Mouse (Mus musculus) testis, postnatal 10 days (tissue): Measurements from ENCODE around the gene A130010J15Rik.
A peak's percentile ranks its signal among the peaks of the same experiment; 100 is the strongest.

Experiments used
- DNase-seq: peaks from one replicate; pipeline ENCODE4 v3.0.0; 2021; ENCODE audit warnings: low spot score

Gene A130010J15Rik

GRCm38 (mm10) chr1:193200640-193201382 lies 33.0 kb downstream of the A130010J15Rik start:
- no peak for DNase-seq

DNA sequence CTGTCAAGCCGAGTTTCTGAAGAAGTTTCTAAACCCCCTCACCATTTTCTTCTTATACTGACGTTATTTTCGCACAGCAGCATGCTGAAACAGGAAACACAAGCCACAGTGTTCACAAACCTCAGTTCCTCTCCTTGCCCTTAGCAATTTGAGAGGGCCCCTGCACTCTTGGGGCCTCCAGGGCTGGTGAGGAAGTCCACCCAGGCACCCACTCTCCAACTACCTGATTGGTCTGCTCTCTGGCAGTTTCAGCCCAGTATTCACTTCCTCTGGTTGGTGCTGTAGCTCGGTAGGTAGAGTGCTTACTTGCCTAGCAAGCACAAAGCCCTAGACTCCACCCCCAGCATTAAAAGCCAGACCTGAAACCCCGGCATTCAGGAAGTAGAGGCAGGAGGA lies 33.5 kb downstream of the A130010J15Rik start, which contains the start of gene Traf3ip3:
TSS of gene Traf3ip3 (minus strand) at position 321 of the 396 bp plus-strand sequence.
- no peak for DNase-seq

DNA sequence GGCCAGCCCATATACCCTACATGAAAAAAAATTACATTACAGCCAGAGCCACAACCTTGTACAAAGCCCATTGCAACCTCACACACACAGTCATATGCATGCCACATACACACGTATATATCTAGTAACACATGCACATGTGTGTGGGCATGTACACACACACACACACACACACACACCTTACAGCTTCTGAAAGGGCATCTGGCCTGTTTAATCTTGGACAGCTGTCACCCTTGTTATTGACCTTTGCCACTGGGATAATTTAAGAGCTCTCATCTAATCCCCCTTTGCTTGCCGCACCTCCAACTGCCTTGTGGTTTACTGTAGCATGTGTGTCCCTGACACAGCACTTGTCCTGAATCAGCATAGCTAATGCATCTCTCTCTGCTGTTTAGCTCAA lies 36.0 kb downstream of the A130010J15Rik start:
- no peak for DNase-seq

DNA sequence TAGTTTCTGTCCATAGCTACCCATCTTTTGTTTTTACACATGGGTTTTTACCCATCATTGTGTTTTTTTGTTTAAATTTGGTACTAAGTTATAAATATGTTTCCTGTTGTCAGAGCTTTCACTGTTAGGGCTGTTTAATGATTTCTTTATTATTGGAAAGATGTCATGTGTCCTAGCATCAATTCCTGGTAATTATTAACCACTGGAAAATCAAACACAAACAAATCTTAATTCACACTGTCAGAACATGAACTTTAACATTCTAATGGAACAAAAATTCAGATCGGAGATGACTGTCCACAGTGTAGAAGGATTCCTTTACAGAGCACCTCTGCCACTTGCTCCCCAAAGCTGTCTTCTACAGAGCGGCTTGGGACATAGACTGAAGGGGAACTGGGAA lies 37.6 kb downstream of the A130010J15Rik start:
- no peak for DNase-seq

DNA sequence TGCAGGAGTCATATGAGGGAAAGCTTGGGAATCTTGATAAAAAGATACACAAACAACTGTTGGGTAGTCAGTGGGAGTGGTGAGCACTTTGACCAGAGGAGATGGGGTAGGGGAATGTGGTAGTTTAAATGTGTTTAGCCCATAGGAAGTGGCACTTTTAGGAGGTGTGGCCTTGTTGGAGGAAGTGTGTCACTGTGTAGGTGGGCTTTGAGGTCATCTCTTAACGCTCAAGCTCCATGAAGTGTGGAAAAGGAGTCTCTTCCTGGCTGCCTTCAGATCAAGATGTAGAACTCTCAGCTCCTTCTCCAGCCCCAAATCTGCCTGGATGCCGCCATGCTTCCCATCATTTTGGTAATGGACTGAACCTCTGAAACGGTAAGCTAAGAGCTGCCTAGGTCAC lies 39.7 kb downstream of the A130010J15Rik start, which contains the start of gene Lamb3:
TSS of gene Lamb3 (plus strand) at position 197 of the 400 bp plus-strand sequence.
- no peak for DNase-seq

DNA sequence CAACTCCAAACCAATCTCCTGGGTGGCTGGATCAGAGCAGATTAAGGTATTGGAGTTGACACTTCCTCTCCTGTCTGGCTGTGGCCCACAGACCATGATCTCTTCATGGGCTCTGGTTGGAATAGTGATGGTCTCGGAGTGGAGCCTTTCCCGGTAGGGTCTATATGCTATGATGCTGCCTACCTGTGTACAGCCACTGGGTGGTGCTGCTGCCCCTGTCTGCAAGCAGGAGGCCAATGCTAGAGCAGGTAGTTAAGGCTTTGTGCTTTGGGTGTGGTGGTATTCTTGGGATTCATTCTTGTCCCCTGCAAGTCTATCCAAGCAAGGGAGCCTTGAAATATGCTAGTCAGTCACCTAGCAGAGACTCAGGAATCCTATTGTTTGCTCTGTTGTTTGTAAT lies 40.3 kb downstream of the A130010J15Rik start:
- DNase-seq, result peak; percentile 59

DNA sequence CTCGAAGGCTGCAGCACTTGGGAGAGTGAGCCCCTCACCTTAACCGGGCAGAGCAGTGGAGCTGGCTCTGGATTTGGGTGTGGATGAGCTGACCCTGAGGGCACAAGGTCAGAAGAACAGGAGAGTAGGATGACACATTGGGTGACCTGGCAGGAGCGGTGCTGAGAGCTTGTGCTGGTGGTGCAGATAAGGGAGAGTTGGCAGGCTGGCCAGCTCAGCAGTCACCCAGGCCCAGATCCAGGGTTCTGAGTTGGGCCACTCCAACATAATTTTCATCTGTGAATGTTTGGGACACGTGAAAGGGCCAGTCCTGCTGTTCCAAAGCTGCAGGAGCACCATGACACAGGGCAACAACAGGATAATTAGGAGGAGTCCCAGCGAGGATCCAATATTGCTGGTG lies 43.5 kb downstream of the A130010J15Rik start:
- DNase-seq, result no peak

DNA sequence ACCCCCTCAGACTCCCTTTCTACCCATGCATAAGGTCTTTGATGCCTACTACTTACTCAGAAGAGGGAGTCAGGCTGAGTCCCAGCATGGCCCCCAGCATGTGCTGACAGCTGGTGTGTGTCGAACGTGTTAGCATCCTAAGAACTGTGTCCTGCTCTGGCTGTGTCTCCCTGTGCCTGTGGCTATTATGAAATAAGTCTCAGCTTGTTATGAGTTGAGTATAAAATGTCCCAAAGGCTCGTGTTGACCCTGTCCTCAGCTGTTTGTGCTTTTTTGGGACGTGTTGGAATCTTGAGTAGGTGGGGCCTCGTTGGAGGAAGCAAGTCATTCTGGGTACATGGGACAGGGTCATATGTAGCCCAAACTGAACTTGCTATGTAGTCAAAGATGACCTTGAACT lies 46.2 kb downstream of the A130010J15Rik start:
- DNase-seq, result no peak

- no peak for DNase-seq
These were observed 48.2 kb downstream of the A130010J15Rik start for GRCm38 (mm10) chr1:193216000-193216399.

DNA sequence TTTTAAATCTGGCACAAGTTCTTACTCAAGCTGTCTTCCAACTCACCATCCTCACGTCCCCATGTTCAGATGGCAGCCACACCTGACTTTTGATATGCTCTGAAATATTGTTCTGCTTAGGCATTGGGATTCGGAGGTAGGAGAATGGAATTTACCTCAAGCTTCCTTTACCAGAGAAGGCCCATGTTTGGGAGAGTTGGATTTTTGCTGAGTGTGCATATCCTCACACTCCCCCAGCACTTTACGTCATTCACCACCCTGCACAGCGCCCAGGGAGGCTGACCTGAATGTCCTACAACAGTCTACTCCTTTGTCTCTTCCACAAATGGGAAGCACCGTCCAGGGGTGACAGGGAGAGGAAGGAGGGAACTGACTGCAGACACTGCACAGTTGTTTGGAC lies 52.6 kb downstream of the A130010J15Rik start:
- DNase-seq, result no peak

GRCm38 (mm10) chr1:193225531-193225930 lies 57.7 kb downstream of the A130010J15Rik start:
- DNase-seq, result no peak

DNA sequence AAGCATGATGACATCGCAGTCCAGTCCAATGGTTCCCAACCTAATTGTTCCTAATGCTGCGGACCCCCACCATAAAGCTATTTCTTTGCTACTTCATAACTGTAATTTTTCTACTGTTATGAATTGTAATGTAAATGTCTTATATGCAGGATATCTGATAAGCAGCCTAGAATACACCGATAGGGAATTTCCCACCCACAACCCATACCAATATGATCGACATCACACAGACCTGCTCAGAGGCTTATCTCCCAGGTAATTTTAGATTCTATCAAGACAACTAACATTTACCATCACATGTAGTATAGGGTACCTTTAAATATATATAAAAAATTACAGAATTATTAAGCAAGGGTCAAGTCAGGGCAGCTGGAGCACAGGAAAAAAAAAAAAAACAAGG lies 58.3 kb downstream of the A130010J15Rik start:
- DNase-seq, result no peak

DNA sequence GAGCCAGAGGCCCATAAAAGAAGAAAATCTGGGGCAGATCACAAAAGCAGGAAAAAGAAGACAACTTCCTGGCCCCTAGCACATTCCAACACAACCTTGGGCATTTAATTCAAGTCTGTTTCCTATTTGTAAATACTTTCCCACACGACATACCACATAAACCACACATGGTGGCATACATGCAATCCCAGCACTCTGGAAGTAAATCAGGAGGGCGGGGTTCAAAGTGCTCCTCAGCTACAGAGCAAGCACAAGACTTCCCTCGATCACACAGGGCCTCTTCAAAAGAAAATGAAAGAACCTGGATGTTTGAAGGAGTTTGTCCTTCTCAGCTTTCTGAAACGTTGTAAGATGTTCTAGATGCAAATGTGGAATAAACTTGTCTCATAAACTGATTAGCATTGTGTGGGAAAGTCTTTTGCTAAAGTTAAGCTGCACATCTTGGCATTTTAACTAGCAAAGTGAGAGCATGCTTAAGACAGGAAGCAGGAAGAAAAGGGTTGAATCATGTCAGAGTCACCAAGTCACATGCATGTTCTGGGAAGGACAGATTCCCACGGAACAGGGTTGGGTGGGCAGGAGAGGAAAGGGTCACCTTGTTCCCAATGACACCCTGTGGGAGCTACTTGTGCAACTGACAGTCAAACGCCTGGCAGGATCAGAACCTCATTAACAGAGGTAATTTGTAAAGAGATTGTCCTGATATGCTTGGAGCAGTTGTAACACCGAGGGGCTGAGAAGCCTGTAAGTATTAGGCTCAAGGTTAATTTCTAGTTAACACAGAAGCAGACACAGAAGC lies 59.1 kb downstream of the A130010J15Rik start:
- DNase-seq, result no peak
